ENCODE assay signal across 27 mouse cellular contexts in the genomic region with DNA sequence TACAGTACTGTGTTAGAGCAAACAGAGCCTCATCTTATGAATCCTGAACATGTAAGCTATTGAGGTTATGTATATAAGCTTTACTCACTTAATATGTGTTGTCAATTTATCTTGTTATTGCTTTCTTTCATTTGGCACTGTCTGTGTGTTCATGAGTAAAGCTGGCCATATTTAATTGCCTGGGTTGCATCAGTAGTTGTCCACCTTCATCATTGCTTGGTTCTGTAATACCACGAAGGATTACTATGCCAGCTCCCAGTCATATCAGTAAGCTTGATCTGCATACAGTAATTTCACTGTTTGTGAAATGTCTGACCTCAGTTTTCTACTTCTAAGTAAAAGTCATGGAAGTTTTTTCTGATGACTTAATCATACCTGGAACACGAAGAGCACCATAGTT.
"Had no signal": no experiment of that assay in that cellular context is flagged by ENCODE, and none has a peak within 500 bp of the region (broad histone marks: within the 10 kb centered on the region; RNA-seq: fewer than 3 reads in every experiment).

No protein-coding gene starts in this region.

- H3K27me3 ChIP-seq: embryonic facial prominence, embryonic 12.5 days; embryonic facial prominence, embryonic 13.5 days; embryonic facial prominence, embryonic 15.5 days; forebrain, embryonic 12.5 days; forebrain, embryonic 13.5 days; forebrain, embryonic 15.5 days had no signal

- ATAC-seq: forebrain, embryonic 13.5 days; forebrain, embryonic 14.5 days; forebrain, embryonic 15.5 days; forebrain, embryonic 16.5 days; forebrain, postnatal 0 days had no signal

- H3K4me3 ChIP-seq: embryonic facial prominence, embryonic 10.5 days; embryonic facial prominence, embryonic 12.5 days; embryonic facial prominence, embryonic 13.5 days; embryonic facial prominence, embryonic 15.5 days; erythroblast, embryonic 14.5 days; forebrain, embryonic 10.5 days; forebrain, embryonic 12.5 days; forebrain, embryonic 13.5 days; forebrain, embryonic 15.5 days; gastrocnemius, adult 2 months; heart, adult 2 months had no signal

- H3K4me2 ChIP-seq: embryonic facial prominence, embryonic 12.5 days; embryonic facial prominence, embryonic 13.5 days; embryonic facial prominence, embryonic 15.5 days; forebrain, embryonic 12.5 days; forebrain, embryonic 13.5 days; forebrain, embryonic 15.5 days had no signal

- H3K9me3 ChIP-seq: embryonic facial prominence, embryonic 10.5 days; embryonic facial prominence, embryonic 12.5 days; embryonic facial prominence, embryonic 13.5 days; embryonic facial prominence, embryonic 15.5 days; forebrain, embryonic 10.5 days; forebrain, embryonic 12.5 days; forebrain, embryonic 13.5 days; forebrain, embryonic 15.5 days had no signal

- H3K4me1 ChIP-seq: embryonic facial prominence, embryonic 10.5 days; forebrain, embryonic 10.5 days; forebrain, embryonic 12.5 days; forebrain, embryonic 13.5 days; forebrain, embryonic 15.5 days had no signal

- DNase-seq: cerebellum, adult 8-10 months; cerebellum, adult 9-10 months; cerebellum, adult 9-11 months; cerebellum, postnatal 10 days; cerebellum, postnatal 14 days; cerebellum, postnatal 25 days; cerebellum, postnatal 36 days; embryo, embryonic 11 days; forebrain, postnatal 0 days; gastrocnemius, adult 2 months; gastrocnemius, postnatal 10 days; gastrocnemius, postnatal 14 days; gastrocnemius, postnatal 25 days; gastrocnemius, postnatal 36 days; heart, adult 18-20 months; heart, adult 2 months had no signal

- H3K9ac ChIP-seq: embryonic facial prominence, embryonic 12.5 days; embryonic facial prominence, embryonic 13.5 days; embryonic facial prominence, embryonic 15.5 days; forebrain, embryonic 12.5 days; forebrain, embryonic 13.5 days; forebrain, embryonic 15.5 days; forebrain, postnatal 0 days had no signal

- H3K36me3 ChIP-seq: embryonic facial prominence, embryonic 10.5 days; embryonic facial prominence, embryonic 12.5 days; embryonic facial prominence, embryonic 13.5 days; embryonic facial prominence, embryonic 15.5 days; forebrain, embryonic 10.5 days; forebrain, embryonic 12.5 days; forebrain, embryonic 15.5 days had no signal

- H3K27ac ChIP-seq: embryonic facial prominence, embryonic 10.5 days; embryonic facial prominence, embryonic 12.5 days; embryonic facial prominence, embryonic 13.5 days; embryonic facial prominence, embryonic 15.5 days; forebrain, embryonic 10.5 days; forebrain, embryonic 12.5 days; forebrain, embryonic 13.5 days; forebrain, embryonic 15.5 days; gastrocnemius, adult 2 months; heart, adult 2 months had no signal
